Mouse (Mus musculus) gastrocnemius, postnatal 25 days (tissue): ENCODE data around the gene Mapkapk2. TPM values are rescaled to one million over a fixed set of nuclear protein-coding genes. Genes with fewer than 3 reads are reported as not detected.

Experiments
- DNase-seq: peaks from one replicate; pipeline ENCODE4 v3.0.0; 2022
- total RNA-seq, 2 experiments: library from RNA; stranded (reverse); gene quantifications; 1 replicate in 1 of 2; 2 replicates in 1 of 2; pipeline ENCODE4 v1.2.3; 2021

The Mapkapk2 gene
- total RNA-seq, 2 experiments from 2014 or later, result 193 to 219 TPM

GRCm38 (mm10) chr1:131112576-131112975, 14.9 kb upstream of the Mapkapk2 start:
- no peak for DNase-seq

GRCm38 (mm10) chr1:131110525-131111106, 13.0 kb upstream of the Mapkapk2 start:
- no peak for DNase-seq

GRCm38 (mm10) chr1:131107575-131108308, 10.1 kb upstream of the Mapkapk2 start:
- DNase-seq, result no peak

GRCm38 (mm10) chr1:131103776-131104424, 6.3 kb upstream of the Mapkapk2 start:
- no peak for DNase-seq

GRCm38 (mm10) chr1:131100808-131101207, 3.2 kb upstream of the Mapkapk2 start:
- no peak for DNase-seq

DNA sequence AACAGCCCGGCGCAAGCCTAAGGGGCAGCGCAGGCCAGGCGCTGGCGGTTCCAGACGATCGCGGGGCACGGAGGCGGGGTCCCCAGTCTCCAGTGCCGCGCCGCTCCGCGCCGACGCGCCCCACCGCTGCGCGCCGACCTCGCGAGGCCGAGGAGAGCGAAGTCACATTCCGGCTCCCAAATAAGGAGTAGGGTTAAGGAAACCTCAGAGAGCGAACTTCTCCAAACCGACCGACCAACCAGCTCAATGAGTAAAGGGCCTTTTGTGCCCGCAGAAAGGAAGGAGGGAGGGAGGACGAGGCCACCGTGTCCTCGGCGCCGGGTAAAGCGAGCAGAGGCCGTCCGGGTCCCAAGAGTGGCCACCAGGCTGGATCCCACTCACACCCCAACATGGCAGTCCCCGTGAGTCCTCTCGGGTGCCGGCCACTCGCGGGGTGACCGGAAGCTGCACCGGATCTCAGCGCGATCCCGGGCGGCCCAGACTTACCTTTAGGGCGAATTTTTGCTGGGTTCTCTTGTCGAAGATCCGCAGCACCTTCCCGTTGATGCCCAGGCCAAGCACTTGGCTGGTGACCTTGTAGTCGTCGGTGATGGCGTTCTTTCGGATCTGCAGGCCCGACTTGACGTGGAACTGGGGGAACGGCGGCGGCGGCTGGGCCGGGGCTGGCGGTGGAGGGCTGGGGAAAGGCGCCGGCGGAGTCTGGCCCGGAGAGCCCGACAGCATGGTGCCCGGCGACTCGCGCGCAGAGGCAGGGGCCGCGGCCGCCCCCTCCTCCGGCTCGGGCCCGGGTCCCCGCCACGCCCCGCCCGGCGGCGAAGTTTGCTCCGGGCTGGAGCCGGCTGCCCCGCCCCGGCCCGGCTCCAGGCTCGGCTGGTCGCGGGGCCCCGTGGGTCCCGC, 575 bp downstream of the Mapkapk2 start:
- peak; percentile 77 for DNase-seq

- DNase-seq, result no peak
These were observed 1.4 kb downstream of the Mapkapk2 start for GRCm38 (mm10) chr1:131096132-131096695.

- DNase-seq, result no peak
These were observed 2.1 kb downstream of the Mapkapk2 start for GRCm38 (mm10) chr1:131095574-131095973.

DNA sequence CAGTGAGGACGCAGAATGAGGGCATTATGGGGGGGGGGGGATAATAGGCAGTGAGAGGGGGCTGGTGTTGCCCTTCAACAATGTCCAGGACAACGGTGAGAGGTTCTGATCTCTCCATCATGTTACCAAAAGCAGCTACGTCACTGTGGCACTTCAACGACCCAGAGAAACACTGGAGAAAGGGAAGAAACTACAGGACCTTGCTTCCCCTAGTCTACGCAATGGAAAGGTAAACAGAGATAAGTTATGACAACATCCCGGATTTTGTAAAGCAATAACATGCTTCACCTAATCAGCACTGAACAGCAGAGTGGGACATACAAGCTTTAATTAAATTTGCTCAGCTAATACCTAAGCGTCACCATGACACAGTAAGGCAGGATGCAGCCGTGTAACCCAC, 3.7 kb downstream of the Mapkapk2 start:
- no peak for DNase-seq

DNA sequence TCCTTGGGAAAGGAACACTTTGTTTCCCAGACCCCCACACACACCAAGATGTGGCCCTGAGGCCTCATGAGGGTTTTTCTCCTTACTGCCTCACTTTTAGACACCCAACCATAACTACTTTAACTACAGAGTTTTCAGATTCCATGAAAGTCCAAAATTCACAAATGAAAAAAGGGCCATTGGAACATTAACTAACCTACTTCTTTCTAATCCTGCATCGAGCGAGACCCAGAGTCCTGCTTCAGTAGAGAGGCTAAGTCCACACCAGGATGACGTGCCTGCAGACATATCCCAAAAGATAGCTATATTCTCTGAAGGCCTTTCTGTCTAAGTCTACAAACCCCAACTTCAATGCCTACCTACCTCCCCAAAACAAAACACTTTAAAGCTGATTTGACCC, 4.8 kb downstream of the Mapkapk2 start:
- no peak for DNase-seq

- no peak for DNase-seq
These were observed 5.5 kb downstream of the Mapkapk2 start for GRCm38 (mm10) chr1:131092173-131092572.

DNA sequence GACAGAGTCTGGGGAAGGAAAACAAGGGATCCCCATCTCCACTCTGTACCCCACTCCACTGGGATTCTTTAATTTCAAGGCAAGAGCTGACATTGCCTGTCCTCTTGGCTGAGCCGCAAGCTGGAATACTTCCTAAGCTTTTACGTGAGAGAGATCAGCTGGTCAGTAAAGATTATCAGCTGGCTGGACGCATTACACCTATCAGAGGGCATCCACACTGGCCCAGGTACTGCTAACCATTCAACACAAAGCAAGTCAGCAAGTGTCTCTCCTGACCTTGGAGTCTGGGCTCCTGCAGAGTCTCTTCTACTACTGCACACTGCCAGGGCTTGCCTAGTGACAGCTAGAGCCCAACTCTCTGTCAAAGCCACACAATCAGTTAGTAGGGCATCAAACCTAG, 6.1 kb downstream of the Mapkapk2 start:
- no peak for DNase-seq

DNA sequence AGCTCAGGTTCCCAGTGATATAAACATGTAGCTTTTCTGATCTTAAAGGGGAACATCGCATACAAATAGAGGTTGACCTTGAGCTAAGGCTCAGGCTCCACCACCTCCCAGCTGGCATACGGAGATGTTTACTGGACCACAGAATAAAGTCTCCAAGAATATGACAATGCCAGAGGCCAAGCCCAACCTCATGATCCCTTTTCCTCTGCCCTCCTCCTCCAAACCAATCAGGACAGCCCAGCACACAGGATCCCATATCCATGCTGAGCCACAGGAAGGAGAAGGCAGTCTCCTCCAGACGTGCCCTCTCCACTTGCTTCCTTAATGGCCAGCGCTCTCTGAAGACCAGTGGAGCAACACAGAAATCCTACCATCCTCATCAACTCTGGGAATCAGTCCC, 6.7 kb downstream of the Mapkapk2 start:
- DNase-seq, result no peak

- peak; percentile 61 for DNase-seq
These were observed 7.4 kb downstream of the Mapkapk2 start for GRCm38 (mm10) chr1:131090261-131090660.

DNA sequence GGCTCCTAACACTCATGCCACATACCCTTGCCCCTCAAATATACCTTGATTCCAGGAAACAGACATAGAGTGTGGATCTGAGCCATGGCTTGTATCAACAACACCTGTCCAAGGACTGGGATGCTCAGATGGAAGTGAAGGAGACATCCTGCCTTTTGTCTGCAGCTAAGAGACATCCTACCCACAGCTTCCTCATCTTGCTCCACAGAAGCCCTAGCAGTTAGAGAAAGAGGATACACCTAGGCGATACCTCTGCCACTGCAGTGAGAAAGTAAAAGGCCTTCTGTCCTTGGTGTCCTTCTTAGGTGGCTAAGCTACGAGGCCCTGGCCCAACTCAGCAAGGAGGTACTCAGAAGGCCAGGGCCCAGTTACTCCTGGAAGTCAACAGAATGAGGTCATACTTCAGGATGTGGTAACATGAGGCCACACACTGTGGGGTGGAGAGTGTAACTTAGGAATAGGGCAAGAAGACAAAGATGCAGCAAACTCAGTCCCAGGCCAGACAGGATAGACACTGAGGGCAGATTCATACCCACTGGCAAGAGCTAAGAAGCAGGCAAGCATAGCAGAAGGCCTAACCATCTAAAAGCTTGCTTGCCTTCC, 8.0 kb downstream of the Mapkapk2 start:
- peak; percentile 44 for DNase-seq

DNA sequence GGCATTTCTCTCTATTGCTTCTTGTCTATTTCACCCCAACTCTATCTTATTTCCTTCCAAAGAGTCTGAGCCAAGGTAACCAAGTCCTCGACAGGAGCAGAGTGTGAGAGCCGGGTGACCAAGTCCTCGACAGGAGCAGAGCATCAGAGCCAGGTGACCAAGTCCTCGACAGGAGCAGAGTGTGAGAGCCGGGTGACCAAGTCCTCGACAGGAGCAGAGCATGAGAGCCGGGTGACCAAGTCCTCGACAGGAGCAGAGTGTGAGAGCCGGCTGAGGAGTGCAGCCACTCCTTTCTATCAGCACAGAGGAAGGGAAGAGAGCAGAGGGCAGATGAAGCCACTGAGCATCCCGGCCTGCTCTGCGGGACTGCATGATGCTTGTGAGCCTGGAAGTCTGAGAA, 9.1 kb downstream of the Mapkapk2 start:
- no peak for DNase-seq

- peak; percentile 48 for DNase-seq
These were observed 10.7 kb downstream of the Mapkapk2 start for GRCm38 (mm10) chr1:131086907-131087306.

- no peak for DNase-seq
These were observed 11.5 kb downstream of the Mapkapk2 start for GRCm38 (mm10) chr1:131085957-131086739.

DNA sequence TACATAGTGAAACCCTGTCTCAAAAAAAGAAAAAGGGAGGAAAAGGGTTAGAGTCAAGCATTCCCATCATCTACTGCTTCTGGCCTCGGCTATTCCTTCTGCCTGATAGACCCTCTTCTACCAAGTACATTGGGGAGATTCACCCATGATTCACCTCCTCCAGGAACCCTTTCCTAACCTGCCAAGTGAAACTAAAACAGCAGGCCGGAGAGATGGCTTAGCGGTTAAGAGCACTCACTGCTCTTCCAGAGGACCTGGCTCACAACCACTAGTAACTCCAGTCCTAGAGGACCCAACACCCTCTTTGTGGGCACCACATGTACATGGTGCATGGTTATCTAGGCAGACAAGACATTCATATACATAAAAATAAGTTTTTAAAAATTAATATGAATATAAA, 12.4 kb downstream of the Mapkapk2 start:
- DNase-seq, result no peak

DNA sequence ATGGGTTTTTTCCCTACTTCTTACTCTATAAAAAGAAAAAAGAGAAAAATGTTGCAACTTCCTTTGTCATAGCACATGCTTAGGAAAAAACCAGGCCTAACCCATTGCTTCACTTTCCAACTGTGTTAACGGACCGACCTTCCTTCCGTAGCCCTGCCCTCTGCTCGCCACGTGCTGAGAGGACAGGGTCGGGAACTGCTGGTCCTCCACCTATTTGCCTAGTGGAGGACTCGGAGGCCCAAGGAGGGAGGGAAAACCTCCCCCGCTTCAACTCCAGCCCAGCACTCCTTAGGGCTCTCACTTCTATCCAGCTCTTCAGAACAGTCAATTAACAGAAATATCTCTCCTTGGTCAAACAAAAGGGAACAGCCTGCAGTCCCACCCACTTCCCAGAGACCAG, 13.3 kb downstream of the Mapkapk2 start:
- DNase-seq, result no peak

DNA sequence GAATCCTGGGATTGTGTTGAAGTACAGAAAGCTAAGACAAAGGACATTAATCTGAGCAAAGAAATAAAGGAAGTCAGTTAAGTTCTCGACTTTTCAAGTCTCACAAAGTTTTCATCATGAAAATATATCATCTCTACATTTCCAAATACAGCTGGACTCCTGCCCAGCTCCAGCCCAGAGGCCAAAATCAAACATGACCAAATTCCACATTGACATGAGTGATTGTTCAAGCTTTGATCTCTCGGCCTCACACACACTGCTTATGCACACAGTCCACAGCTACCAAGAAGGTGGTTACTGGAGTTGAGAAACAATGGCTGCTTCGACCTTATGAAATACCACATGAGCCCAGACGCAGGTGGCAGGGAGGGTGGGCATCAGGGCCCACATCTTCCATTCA, 14.0 kb downstream of the Mapkapk2 start:
- DNase-seq, result no peak
